Mouse (Mus musculus): ENCODE data around the gene Gins2. TPM values are rescaled to one million over a fixed set of nuclear protein-coding genes. Genes with fewer than 3 reads are reported as not detected.

The Gins2 gene
- polyA plus RNA-seq, 1 experiment from 2014 or later = 23.1 TPM

GRCm38 (mm10) chr8:120591587-120592292 lies 2.6 kb upstream of the Gins2 start:
- no peaks in the 10 kb centered on the region for H3K9me3 ChIP-seq (ENCODE audit: control insufficient read depth)
- no peaks in the 10 kb centered on the region for H3K36me3 ChIP-seq (ENCODE audit: control insufficient read depth, insufficient read depth)
- no peak overlapping the region for H3K4me3 ChIP-seq (ENCODE audit: low read depth, low read length)
- H3K4me2 ChIP-seq (replicated peaks; ENCODE audit: low read depth) = no peak overlapping the region
- WGBS = 37% methylated on average over 10 of the region's 10 CpGs
- no peak for TF ChIP-seq CTCF (IDR thresholded peaks at IDR 0.05; ENCODE audit: low read depth)
- no peak overlapping the region for H3K9ac ChIP-seq (ENCODE audit: low read depth, low read length)
- no peak for ATAC-seq
- no peaks in the 10 kb centered on the region for H3K27me3 ChIP-seq (replicated peaks; ENCODE audit: control insufficient read depth, insufficient read depth, low read length)
- no peak overlapping the region for H3K27ac ChIP-seq (ENCODE audit: low read depth, low read length)
- no peaks in the 10 kb centered on the region for H3K4me1 ChIP-seq (replicated peaks; ENCODE audit: control insufficient read depth, insufficient read depth, low read length)

GRCm38 (mm10) chr8:120589921-120590320 lies 817 bp upstream of the Gins2 start:
- peak overlapping the region; percentile 42 for H3K4me3 ChIP-seq (ENCODE audit: low read depth, low read length)
- H3K36me3 ChIP-seq (ENCODE audit: control insufficient read depth, insufficient read depth) = no peaks in the 10 kb centered on the region; the same call in 1 of the 2 replicates
- no peaks in the 10 kb centered on the region for H3K27me3 ChIP-seq (replicated peaks; ENCODE audit: control insufficient read depth, insufficient read depth, low read length)
- TF ChIP-seq CTCF (IDR thresholded peaks at IDR 0.05; ENCODE audit: low read depth) = no peak
- no peaks in the 10 kb centered on the region for H3K4me1 ChIP-seq (replicated peaks; ENCODE audit: control insufficient read depth, insufficient read depth, low read length)
- H3K9me3 ChIP-seq (ENCODE audit: control insufficient read depth) = no peaks in the 10 kb centered on the region
- no peak for ATAC-seq
- H3K9ac ChIP-seq (ENCODE audit: low read depth, low read length) = peak overlapping the region; percentile 27; the same call in 1 of the 2 replicates
- WGBS = 49% methylated on average over 2 of the region's 2 CpGs
- H3K27ac ChIP-seq (ENCODE audit: low read depth, low read length) = no peak overlapping the region
- H3K4me2 ChIP-seq (replicated peaks; ENCODE audit: low read depth) = peak overlapping the region; percentile 69

GRCm38 (mm10) chr8:120585521-120585920 lies 3.6 kb downstream of the Gins2 start:
- TF ChIP-seq CTCF (IDR thresholded peaks at IDR 0.05; ENCODE audit: low read depth) = no peak
- ATAC-seq = no peak
- Histone ChIP-seq H3K4me3 (ENCODE audit: low read depth, low read length) (no peak overlapping the region), H3K4me2 (replicated peaks; ENCODE audit: low read depth) (no peak overlapping the region), H3K27me3 (replicated peaks; ENCODE audit: control insufficient read depth, insufficient read depth, low read length) (no peaks in the 10 kb centered on the region), H3K27ac (ENCODE audit: low read depth, low read length) (no peak overlapping the region), H3K36me3 (ENCODE audit: control insufficient read depth, insufficient read depth) (peaks cover 14% of the 10 kb centered on the region), H3K4me1 (replicated peaks; ENCODE audit: control insufficient read depth, insufficient read depth, low read length) (no peaks in the 10 kb centered on the region), H3K9ac (ENCODE audit: low read depth, low read length) (no peak overlapping the region), H3K9me3 (ENCODE audit: control insufficient read depth) (no peaks in the 10 kb centered on the region)
- 87% methylated on average over 10 of the region's 10 CpGs for WGBS

- WGBS = 91% methylated on average over 8 of the region's 8 CpGs
- Histone ChIP-seq H3K9ac (ENCODE audit: low read depth, low read length) (no peak overlapping the region), H3K9me3 (ENCODE audit: control insufficient read depth) (no peaks in the 10 kb centered on the region), H3K36me3 (ENCODE audit: control insufficient read depth, insufficient read depth) (peaks cover 49% of the 10 kb centered on the region), H3K4me3 (ENCODE audit: low read depth, low read length) (no peak overlapping the region), H3K27me3 (replicated peaks; ENCODE audit: control insufficient read depth, insufficient read depth, low read length) (no peaks in the 10 kb centered on the region), H3K4me1 (replicated peaks; ENCODE audit: control insufficient read depth, insufficient read depth, low read length) (no peaks in the 10 kb centered on the region), H3K4me2 (replicated peaks; ENCODE audit: low read depth) (no peak overlapping the region), H3K27ac (ENCODE audit: low read depth, low read length) (no peak overlapping the region)
- no peak for TF ChIP-seq CTCF (IDR thresholded peaks at IDR 0.05; ENCODE audit: low read depth)
- no peak for ATAC-seq
These were observed 7.3 kb downstream of the Gins2 start for GRCm38 (mm10) chr8:120581811-120582210.

GRCm38 (mm10) chr8:120581329-120581728 lies 7.8 kb downstream of the Gins2 start:
- Histone ChIP-seq H3K4me3 (ENCODE audit: low read depth, low read length) (no peak overlapping the region), H3K9me3 (ENCODE audit: control insufficient read depth) (no peaks in the 10 kb centered on the region), H3K4me1 (replicated peaks; ENCODE audit: control insufficient read depth, insufficient read depth, low read length) (no peaks in the 10 kb centered on the region), H3K27me3 (replicated peaks; ENCODE audit: control insufficient read depth, insufficient read depth, low read length) (no peaks in the 10 kb centered on the region), H3K36me3 (ENCODE audit: control insufficient read depth, insufficient read depth) (peaks cover 54% of the 10 kb centered on the region), H3K4me2 (replicated peaks; ENCODE audit: low read depth) (no peak overlapping the region), H3K27ac (ENCODE audit: low read depth, low read length) (no peak overlapping the region), H3K9ac (ENCODE audit: low read depth, low read length) (no peak overlapping the region)
- WGBS = 88% methylated on average over 12 of the region's 12 CpGs
- no peak for ATAC-seq
- no peak for TF ChIP-seq CTCF (IDR thresholded peaks at IDR 0.05; ENCODE audit: low read depth)

- Histone ChIP-seq H3K4me3 (ENCODE audit: low read depth, low read length) (no peak overlapping the region), H3K4me1 (replicated peaks; ENCODE audit: control insufficient read depth, insufficient read depth, low read length) (no peaks in the 10 kb centered on the region), H3K27me3 (replicated peaks; ENCODE audit: control insufficient read depth, insufficient read depth, low read length) (no peaks in the 10 kb centered on the region), H3K9ac (ENCODE audit: low read depth, low read length) (no peak overlapping the region), H3K27ac (ENCODE audit: low read depth, low read length) (no peak overlapping the region), H3K36me3 (ENCODE audit: control insufficient read depth, insufficient read depth) (peaks cover 62% of the 10 kb centered on the region), H3K4me2 (replicated peaks; ENCODE audit: low read depth) (no peak overlapping the region), H3K9me3 (ENCODE audit: control insufficient read depth) (no peaks in the 10 kb centered on the region)
- no peak for ATAC-seq
- WGBS = 89% methylated on average over 8 of the region's 8 CpGs
- TF ChIP-seq CTCF (IDR thresholded peaks at IDR 0.05; ENCODE audit: low read depth) = no peak
These were observed 8.6 kb downstream of the Gins2 start for GRCm38 (mm10) chr8:120580336-120581000.

Data from intestine, postnatal 0 days (tissue).